In the genomic region with DNA sequence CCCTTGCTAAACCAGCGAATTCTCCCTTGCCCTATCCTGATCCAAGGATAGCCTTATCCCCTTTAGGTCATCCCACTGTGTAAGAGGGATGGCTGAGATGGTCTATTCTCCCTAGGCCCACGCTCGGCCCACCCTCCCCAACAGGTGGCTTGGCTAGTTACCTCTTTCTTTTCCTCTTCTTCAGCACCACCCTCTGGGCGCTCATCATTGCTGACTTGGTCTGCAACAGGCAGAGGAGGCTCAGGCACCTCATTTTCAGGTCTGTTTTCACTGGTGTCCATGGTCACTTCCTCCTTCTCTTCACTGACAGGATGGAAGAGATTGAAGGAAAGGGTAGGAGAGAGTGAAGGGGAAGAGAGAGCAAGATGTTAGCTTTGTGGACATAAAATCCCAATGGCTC, we compare ENCODE assay signal across 11 mouse cellular contexts. TPM values are rescaled to one million over a fixed set of nuclear protein-coding genes. Genes with fewer than 3 reads are reported as not detected.
DNase-seq lines count a peak whose midpoint lies in the region; ATAC-seq and TF ChIP-seq lines count a peak whose summit lies in the region.
"Had no signal": no experiment of that assay in that cellular context is flagged by ENCODE, and none has a peak within 500 bp of the region (broad histone marks: within the 10 kb centered on the region; RNA-seq: fewer than 3 reads in every experiment).

No protein-coding gene starts in this region.

- no peak for ATAC-seq in heart, embryonic 15.5 days (replicated peaks; ENCODE audit: insufficient number of reproducible peaks, insufficient read depth, low FRiP score, low read depth)
- ATAC-seq in hindbrain, embryonic 13.5 days (ENCODE audit: low FRiP score), result 0 out of 2 replicates have a peak, but pooled peaks have one; percentile 5
- ATAC-seq in midbrain, embryonic 12.5 days (ENCODE audit: low FRiP score, low read depth), result no peak
- no peak for ATAC-seq in megakaryocyte, adult 5-6 weeks (ENCODE audit: poor library complexity, severe bottlenecking)

- no peak for DNase-seq in heart, adult 2 months
- no peak for DNase-seq in embryonic facial prominence, embryonic 10.5 days (ENCODE audit: low spot score)
- DNase-seq in layer of hippocampus, postnatal 10 days (ENCODE audit: low spot score in 2 of 2), result no peak
- DNase-seq in adrenal gland, adult 2 months, result no peak

- no peak for TF ChIP-seq CTCF in heart, adult 2 months (IDR thresholded peaks at IDR 0.05)

- TF ChIP-seq EP300 in heart, adult 2 months (IDR thresholded peaks at IDR 0.05; ENCODE audit: insufficient read depth, low read depth, low read length), result no peak

- no peak overlapping the region for H3K4me2 ChIP-seq in heart, embryonic 15.5 days
- peak overlapping the region; percentile 97 for H3K4me2 ChIP-seq in hindbrain, embryonic 13.5 days
- peak overlapping the region; percentile 89 for H3K4me2 ChIP-seq in midbrain, embryonic 12.5 days (replicated peaks)

- WGBS in heart, embryonic 15.5 days, result 77% methylated on average over 4 of the region's 4 CpGs
- WGBS in heart, adult 2 months, result 80% methylated on average over 4 of the region's 4 CpGs
- WGBS in embryonic facial prominence, embryonic 10.5 days, result 80% methylated on average over 4 of the region's 4 CpGs
- 76% methylated on average over 4 of the region's 4 CpGs for WGBS in hindbrain, embryonic 13.5 days
- WGBS in midbrain, embryonic 12.5 days, result 77% methylated on average over 4 of the region's 4 CpGs

- no peaks in the 10 kb centered on the region for H3K27me3 ChIP-seq in heart, embryonic 15.5 days
- H3K27me3 ChIP-seq in heart, adult 2 months (ENCODE audit: control insufficient read depth, insufficient read depth, low read length), result no peaks in the 10 kb centered on the region
- no peaks in the 10 kb centered on the region for H3K27me3 ChIP-seq in embryonic facial prominence, embryonic 10.5 days (replicated peaks; ENCODE audit: low read depth, poor library complexity, severe bottlenecking)
- H3K27me3 ChIP-seq in hindbrain, embryonic 13.5 days, result no peaks in the 10 kb centered on the region
- H3K27me3 ChIP-seq in midbrain, embryonic 12.5 days, result no peaks in the 10 kb centered on the region

- peak overlapping the region; percentile 38; the same call in 1 of the 2 replicates for H3K27ac ChIP-seq in heart, embryonic 15.5 days
- no peak overlapping the region for H3K27ac ChIP-seq in heart, adult 2 months
- H3K27ac ChIP-seq in embryonic facial prominence, embryonic 10.5 days (replicated peaks), result peak overlapping the region; percentile 95
- peak overlapping the region; percentile 58 for H3K27ac ChIP-seq in hindbrain, embryonic 13.5 days
- H3K27ac ChIP-seq in midbrain, embryonic 12.5 days (replicated peaks), result 0 out of 2 replicates have a peak overlapping the region, but pooled peaks have one; percentile 80

- no peak overlapping the region for H3K4me3 ChIP-seq in heart, embryonic 15.5 days
- H3K4me3 ChIP-seq in heart, adult 2 months, result no peak overlapping the region
- H3K4me3 ChIP-seq in embryonic facial prominence, embryonic 10.5 days, result peak overlapping the region; percentile 80
- H3K4me3 ChIP-seq in hindbrain, embryonic 13.5 days, result peak overlapping the region; percentile 72
- peak overlapping the region; percentile 68; the same call in 1 of the 2 replicates for H3K4me3 ChIP-seq in midbrain, embryonic 12.5 days

- no peaks in the 10 kb centered on the region; the same call in 1 of the 2 replicates for H3K79me2 ChIP-seq in heart, adult 2 months (replicated peaks; ENCODE audit: control insufficient read depth, insufficient read depth, low read length)

- H3K36me3 ChIP-seq in heart, embryonic 15.5 days, result peaks cover 61% of the 10 kb centered on the region
- no peaks in the 10 kb centered on the region; the same call in none of the 2 replicates for H3K36me3 ChIP-seq in heart, adult 2 months (ENCODE audit: control insufficient read depth, insufficient read depth, low read length)
- H3K36me3 ChIP-seq in embryonic facial prominence, embryonic 10.5 days (replicated peaks), result peaks cover 79% of the 10 kb centered on the region
- H3K36me3 ChIP-seq in hindbrain, embryonic 13.5 days, result peaks cover 65% of the 10 kb centered on the region
- H3K36me3 ChIP-seq in midbrain, embryonic 12.5 days, result peaks cover 61% of the 10 kb centered on the region

- TF ChIP-seq POLR2A in heart, adult 2 months (IDR thresholded peaks at IDR 0.05; ENCODE audit: insufficient read depth, low read depth, low read length), result no peak

- no peak overlapping the region for H3K9ac ChIP-seq in heart, embryonic 15.5 days
- no peak overlapping the region for H3K9ac ChIP-seq in heart, adult 2 months (ENCODE audit: low read depth, low read length)
- peak overlapping the region; percentile 90; the same call in 1 of the 2 replicates for H3K9ac ChIP-seq in hindbrain, embryonic 13.5 days
- no peak overlapping the region for H3K9ac ChIP-seq in midbrain, embryonic 12.5 days (replicated peaks)

- intact Hi-C loops in heart, adult 2 months (cut with DNase I), result loop anchor here (2.0 to 5.0 kb wide), 2 partner anchors 36 to 49 kb away; a partner anchor contains a TSS

- no peaks in the 10 kb centered on the region for H3K9me3 ChIP-seq in heart, embryonic 15.5 days (replicated peaks)
- no peaks in the 10 kb centered on the region for H3K9me3 ChIP-seq in embryonic facial prominence, embryonic 10.5 days
- no peaks in the 10 kb centered on the region for H3K9me3 ChIP-seq in hindbrain, embryonic 13.5 days
- no peaks in the 10 kb centered on the region for H3K9me3 ChIP-seq in midbrain, embryonic 12.5 days

- H3K4me1 ChIP-seq in heart, embryonic 15.5 days (replicated peaks), result peaks cover 33% of the 10 kb centered on the region
- H3K4me1 ChIP-seq in heart, adult 2 months (ENCODE audit: control insufficient read depth, insufficient read depth, low read length), result peaks cover 6% of the 10 kb centered on the region
- H3K4me1 ChIP-seq in embryonic facial prominence, embryonic 10.5 days, result peaks cover 52% of the 10 kb centered on the region
- H3K4me1 ChIP-seq in hindbrain, embryonic 13.5 days (replicated peaks), result peaks cover 55% of the 10 kb centered on the region
- H3K4me1 ChIP-seq in midbrain, embryonic 12.5 days, result peaks cover 47% of the 10 kb centered on the region

RNA-seq across cellular contexts. Expression of a gene that starts 10.4 kb away (rescaled TPM):
- 1.6 and 2.1 TPM in 2 replicates for polyA plus RNA-seq in heart, embryonic 15.5 days (2015; fragmentation: Nextera tagmentation; extraction: Ambion mirVana)
- total RNA-seq in heart, adult 2 months (2021), result under 1 TPM; 0.18 to 0.31 TPM
- 1.00 and 1.1 TPM in 2 replicates for polyA plus RNA-seq in heart, adult 2 months (2012; rRNA removed)
- polyA plus RNA-seq in embryonic facial prominence, embryonic 10.5 days (2016; fragmentation: Nextera tagmentation; extraction: Ambion mirVana), result 5.3 and 6.0 TPM in 2 replicates
- 8.6 and 9.4 TPM in 2 replicates for polyA plus RNA-seq in hindbrain, embryonic 13.5 days (2015; fragmentation: Nextera tagmentation; extraction: Ambion mirVana)
- 9.7 and 10.7 TPM in 2 replicates for polyA plus RNA-seq in midbrain, embryonic 12.5 days (2016; fragmentation: Nextera tagmentation; extraction: Ambion mirVana)
- total RNA-seq in megakaryocyte, adult 5-6 weeks (2015), result 0.27 and 0.78 TPM in 2 replicates
- 0.51 and 0.57 TPM in 2 replicates for total RNA-seq in megakaryocyte, adult 5-6 weeks (2017)
- 10 to 100 TPM; 14.7 to 17.2 TPM for total RNA-seq in layer of hippocampus, postnatal 10 days (2021)
- total RNA-seq in adrenal gland, adult 2 months (2021), result 1 to 10 TPM in 1 of 2 experiments, under 1 TPM in 1; 0.66 to 1.7 TPM
- 4.4 and 6.6 TPM in 2 replicates for polyA plus RNA-seq in adrenal gland, adult 2 months (2012; rRNA removed)

RNA-seq across cellular contexts. Expression of a gene that starts 10.8 kb away (rescaled TPM):
- not detected in 2 replicates for polyA plus RNA-seq in heart, embryonic 15.5 days (2015; fragmentation: Nextera tagmentation; extraction: Ambion mirVana)
- total RNA-seq in heart, adult 2 months (2021), result not detected
- not detected in 2 replicates for polyA plus RNA-seq in heart, adult 2 months (2012; rRNA removed)
- not detected in 2 replicates for polyA plus RNA-seq in embryonic facial prominence, embryonic 10.5 days (2016; fragmentation: Nextera tagmentation; extraction: Ambion mirVana)
- polyA plus RNA-seq in hindbrain, embryonic 13.5 days (2015; fragmentation: Nextera tagmentation; extraction: Ambion mirVana), result not detected in 2 replicates
- not detected in 2 replicates for polyA plus RNA-seq in midbrain, embryonic 12.5 days (2016; fragmentation: Nextera tagmentation; extraction: Ambion mirVana)
- total RNA-seq in megakaryocyte, adult 5-6 weeks (2015), result not detected in 2 replicates
- not detected in 2 replicates for total RNA-seq in megakaryocyte, adult 5-6 weeks (2017)
- total RNA-seq in layer of hippocampus, postnatal 10 days (2021), result not detected
- total RNA-seq in adrenal gland, adult 2 months (2021), result not detected
- polyA plus RNA-seq in adrenal gland, adult 2 months (2012; rRNA removed), result not detected in 2 replicates
- polyA plus RNA-seq: erythroblast, embryonic 14.5 days; heart, postnatal 0 days; testis, adult 2 months had no signal

RNA-seq across cellular contexts. Expression of a gene that starts 30.3 kb away (rescaled TPM):
- 1.7 and 17.6 TPM in 2 replicates for polyA plus RNA-seq in heart, embryonic 15.5 days (2015; fragmentation: Nextera tagmentation; extraction: Ambion mirVana)
- total RNA-seq in heart, adult 2 months (2021), result not detected
- not detected in 2 replicates for polyA plus RNA-seq in heart, adult 2 months (2012; rRNA removed)
- polyA plus RNA-seq in embryonic facial prominence, embryonic 10.5 days (2016; fragmentation: Nextera tagmentation; extraction: Ambion mirVana), result 0.04 and 0.12 TPM in 2 replicates
- polyA plus RNA-seq in hindbrain, embryonic 13.5 days (2015; fragmentation: Nextera tagmentation; extraction: Ambion mirVana), result not detected in 2 replicates
- polyA plus RNA-seq in midbrain, embryonic 12.5 days (2016; fragmentation: Nextera tagmentation; extraction: Ambion mirVana), result not detected in 2 replicates
- not detected in 2 replicates for total RNA-seq in megakaryocyte, adult 5-6 weeks (2015)
- not detected in 2 replicates for total RNA-seq in megakaryocyte, adult 5-6 weeks (2017)
- under 1 TPM; 0.21 to 0.25 TPM for total RNA-seq in layer of hippocampus, postnatal 10 days (2021)
- not detected for total RNA-seq in adrenal gland, adult 2 months (2021)
- not detected in 2 replicates for polyA plus RNA-seq in adrenal gland, adult 2 months (2012; rRNA removed)
- polyA plus RNA-seq: erythroblast, embryonic 14.5 days; heart, postnatal 0 days had no signal

RNA-seq across cellular contexts. Expression of a gene that starts 33.7 kb away (rescaled TPM):
- 294 and 335 TPM in 2 replicates for polyA plus RNA-seq in heart, embryonic 15.5 days (2015; fragmentation: Nextera tagmentation; extraction: Ambion mirVana)
- total RNA-seq in heart, adult 2 months (2021), result 100 to 1,000 TPM; 164 to 187 TPM
- polyA plus RNA-seq in heart, adult 2 months (2012; rRNA removed), result 180 and 209 TPM in 2 replicates
- 486 and 490 TPM in 2 replicates for polyA plus RNA-seq in embryonic facial prominence, embryonic 10.5 days (2016; fragmentation: Nextera tagmentation; extraction: Ambion mirVana)
- polyA plus RNA-seq in hindbrain, embryonic 13.5 days (2015; fragmentation: Nextera tagmentation; extraction: Ambion mirVana), result 439 and 447 TPM in 2 replicates
- 363 and 400 TPM in 2 replicates for polyA plus RNA-seq in midbrain, embryonic 12.5 days (2016; fragmentation: Nextera tagmentation; extraction: Ambion mirVana)
- 133 and 145 TPM in 2 replicates for total RNA-seq in megakaryocyte, adult 5-6 weeks (2015)
- 41.4 and 51.1 TPM in 2 replicates for total RNA-seq in megakaryocyte, adult 5-6 weeks (2017)
- 100 to 1,000 TPM; 201 to 217 TPM for total RNA-seq in layer of hippocampus, postnatal 10 days (2021)
- total RNA-seq in adrenal gland, adult 2 months (2021), result 100 to 1,000 TPM; 317 to 332 TPM
- polyA plus RNA-seq in adrenal gland, adult 2 months (2012; rRNA removed), result 267 and 322 TPM in 2 replicates

RNA-seq across cellular contexts. Expression of a gene that starts 34.5 kb away (rescaled TPM):
- 40.7 and 42.3 TPM in 2 replicates for polyA plus RNA-seq in heart, embryonic 15.5 days (2015; fragmentation: Nextera tagmentation; extraction: Ambion mirVana)
- 10 to 100 TPM; 12.5 to 13.3 TPM for total RNA-seq in heart, adult 2 months (2021)
- 18.2 and 27.4 TPM in 2 replicates for polyA plus RNA-seq in heart, adult 2 months (2012; rRNA removed)
- 115 and 116 TPM in 2 replicates for polyA plus RNA-seq in embryonic facial prominence, embryonic 10.5 days (2016; fragmentation: Nextera tagmentation; extraction: Ambion mirVana)
- polyA plus RNA-seq in hindbrain, embryonic 13.5 days (2015; fragmentation: Nextera tagmentation; extraction: Ambion mirVana), result 78.0 and 79.0 TPM in 2 replicates
- polyA plus RNA-seq in midbrain, embryonic 12.5 days (2016; fragmentation: Nextera tagmentation; extraction: Ambion mirVana), result 84.9 and 89.0 TPM in 2 replicates
- 57.9 and 59.1 TPM in 2 replicates for total RNA-seq in megakaryocyte, adult 5-6 weeks (2015)
- total RNA-seq in megakaryocyte, adult 5-6 weeks (2017), result 34.3 and 34.8 TPM in 2 replicates
- 10 to 100 TPM; 25.5 to 28.1 TPM for total RNA-seq in layer of hippocampus, postnatal 10 days (2021)
- total RNA-seq in adrenal gland, adult 2 months (2021), result 10 to 100 TPM; 39.8 to 41.7 TPM
- 52.7 and 81.0 TPM in 2 replicates for polyA plus RNA-seq in adrenal gland, adult 2 months (2012; rRNA removed)

Comparison
In these comparisons a context has a peak if more than half of its experiments do, and no peak if none do; other contexts are left out.
1. H3K4me3 ChIP-seq: peak in embryonic facial prominence, embryonic 10.5 days (single experiment), hindbrain, embryonic 13.5 days (single experiment) and midbrain, embryonic 12.5 days (single experiment); none in heart, embryonic 15.5 days (single experiment) and heart, adult 2 months (single experiment).